Comparison of ENCODE assay signal across 11 mouse cellular contexts in the genomic region with DNA sequence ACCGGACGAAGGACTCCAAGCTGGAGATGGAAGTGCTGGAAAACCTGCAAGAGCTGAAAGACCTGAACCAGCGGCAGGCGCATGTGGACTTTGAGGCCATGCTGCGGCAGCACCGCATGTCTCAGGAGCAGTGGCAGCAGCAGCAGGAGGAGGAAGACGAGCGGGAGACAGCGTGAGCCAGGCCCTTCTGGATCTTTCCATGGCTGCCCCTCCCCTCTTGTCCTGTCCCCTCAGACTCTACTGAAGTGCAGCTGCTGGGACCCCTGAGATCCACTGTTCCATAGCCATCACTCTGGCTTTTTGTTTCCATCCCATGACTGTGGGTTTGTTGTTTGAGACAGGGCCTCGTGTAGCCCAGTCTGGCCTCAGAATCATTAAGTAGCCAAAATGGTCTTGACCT. TPM values are rescaled to one million over a fixed set of nuclear protein-coding genes. Genes with fewer than 3 reads are reported as not detected.
"Had no signal": no experiment of that assay in that cellular context is flagged by ENCODE, and none has a peak within 500 bp of the region (broad histone marks: within the 10 kb centered on the region; RNA-seq: fewer than 3 reads in every experiment).

No protein-coding gene starts in this region.

- DNase-seq: liver, postnatal 0 days; lung, adult 2 months; lung, postnatal 14 days; lung, postnatal 36 days; right cerebral cortex, postnatal 14 days; thymus, adult 2 months; thymus, postnatal 25 days; thymus, postnatal 4 days had no signal

RNA-seq across cellular contexts. Expression of a gene that starts 5.8 kb away (rescaled TPM):
- total RNA-seq: monocyte, adult 5-6 weeks had no signal

RNA-seq across cellular contexts. Expression of a gene that starts 21.8 kb away (rescaled TPM):
- total RNA-seq: megakaryocyte progenitor cell, adult 5-6 weeks; monocyte, adult 5-6 weeks; neutrophil, adult 5-6 weeks had no signal
